Mouse (Mus musculus) brain, embryonic 14.5 days (tissue): ENCODE data around the gene Arl6ip1.

Source experiments
- CTCF ChIP-seq: fragments of 200-500 bp; IDR thresholded peaks from 2 replicates; pipeline ENCODE4 v1.5.1; 2012; ENCODE audit warnings: inconsistent platforms, mild to moderate bottlenecking, moderate library complexity, borderline replicate concordance; ENCODE audit not compliant: insufficient read depth, insufficient read length; ENCODE audit errors: extremely low read depth
- POLR2A ChIP-seq: fragments of 200-500 bp; IDR thresholded peaks from 2 replicates; pipeline ENCODE4 v1.6.1; 2012; ENCODE audit warnings: mild to moderate bottlenecking, inconsistent platforms, borderline replicate concordance; ENCODE audit not compliant: poor library complexity, insufficient read depth, insufficient read length, severe bottlenecking; ENCODE audit errors: extremely low read depth

- TF ChIP-seq CTCF: no peak
- TF ChIP-seq POLR2A: no peak
Measured at GRCm38 (mm10) chr7:118143123-118143522, 13.7 kb upstream of the Arl6ip1 start.
